Mouse (Mus musculus) A20 (cell line): ENCODE data around the gene Ube2k.
A peak's percentile ranks its signal among the peaks of the same experiment; 100 is the strongest.
"Not testable (repeated sequence)": the region's sequence is repeated elsewhere in the genome, so short reads cannot be mapped to it uniquely, and the experiment has no call there.

ENCODE experiments used
- DNase-seq: peaks from one replicate; pipeline ENCODE4 v3.0.0-alpha.2; 2011; ENCODE audit warnings: low read depth, low spot score

Gene Ube2k

DNA sequence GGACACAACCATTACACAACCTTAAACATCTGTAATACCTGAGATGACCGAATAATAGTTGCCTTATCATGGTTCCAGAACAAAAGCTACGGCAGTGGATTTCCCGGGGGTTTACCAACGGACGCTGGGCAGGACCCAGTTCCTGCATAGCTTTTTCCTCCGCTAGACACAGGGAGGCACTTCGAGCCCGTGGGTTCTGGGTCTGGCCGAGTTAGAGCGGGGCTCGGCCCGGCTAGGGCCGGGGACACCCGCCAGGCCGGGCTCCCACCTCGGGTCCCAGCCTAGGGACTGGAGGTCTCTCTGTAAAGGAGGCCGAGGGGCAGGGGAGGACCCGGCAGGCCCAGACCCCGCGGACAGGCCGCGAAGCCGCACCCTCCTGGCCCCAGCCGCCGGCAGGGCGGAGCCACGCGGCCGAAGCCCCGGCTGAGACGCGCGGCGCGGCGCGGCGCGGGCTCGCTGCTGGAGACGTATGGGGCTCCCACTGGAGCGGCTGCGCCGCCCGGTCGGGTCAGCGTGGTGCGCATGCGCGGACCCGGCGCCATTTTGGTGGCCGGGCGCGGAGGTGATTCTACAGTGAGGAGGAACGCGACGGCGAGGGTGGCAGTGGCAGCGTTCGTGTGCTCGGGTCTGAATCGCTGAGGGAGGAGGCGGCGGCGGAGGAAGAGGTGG, at the start of gene Ube2k, which contains the start of gene Smim14:
Gene Ube2k (plus strand): TSS at position 483 of the 669 bp plus-strand sequence.
Gene Smim14 (minus strand): TSS at position 434 of the 669 bp plus-strand sequence.
- peak; percentile 95 for DNase-seq

DNA sequence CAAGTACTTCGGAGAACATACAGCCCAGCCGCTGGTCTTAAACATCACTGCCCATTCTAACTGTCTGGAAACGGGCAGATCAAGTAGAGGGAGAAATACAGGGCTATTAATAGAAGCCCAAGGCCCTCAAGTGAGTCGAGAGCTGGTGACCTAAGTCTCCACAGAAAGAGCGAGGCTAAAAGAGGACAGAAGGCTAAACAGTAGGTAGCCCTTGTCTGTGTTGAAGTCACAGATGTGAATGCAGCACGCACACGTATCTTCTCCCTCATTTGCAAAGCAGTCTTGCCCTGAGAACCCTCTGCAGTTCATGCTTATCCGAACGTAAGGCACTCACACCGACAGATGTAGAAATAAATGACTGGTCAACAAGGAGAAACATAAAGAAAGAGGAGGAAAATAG, 49.7 kb upstream of the Ube2k start:
- DNase-seq: peak; percentile 87

DNA sequence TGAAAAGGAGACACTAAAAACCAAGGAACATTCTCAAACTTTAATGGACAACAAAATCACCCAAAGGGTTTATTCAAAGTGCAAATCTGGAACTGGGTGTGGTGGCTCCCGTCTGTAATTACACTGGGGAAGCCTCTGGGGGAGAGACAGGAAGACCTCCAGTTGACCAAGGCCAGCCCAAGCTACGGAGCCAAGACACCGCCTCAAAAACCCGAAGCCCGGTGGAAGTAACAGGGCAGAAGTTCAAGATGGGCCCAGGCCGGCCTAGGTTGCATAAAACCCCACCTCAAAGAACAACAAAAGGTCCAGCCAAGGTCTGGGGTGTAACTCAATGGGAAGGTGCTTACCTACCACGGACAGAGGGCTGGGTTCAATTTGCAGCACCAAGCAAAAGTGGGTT, 48.3 kb upstream of the Ube2k start:
- no peak for DNase-seq

DNA sequence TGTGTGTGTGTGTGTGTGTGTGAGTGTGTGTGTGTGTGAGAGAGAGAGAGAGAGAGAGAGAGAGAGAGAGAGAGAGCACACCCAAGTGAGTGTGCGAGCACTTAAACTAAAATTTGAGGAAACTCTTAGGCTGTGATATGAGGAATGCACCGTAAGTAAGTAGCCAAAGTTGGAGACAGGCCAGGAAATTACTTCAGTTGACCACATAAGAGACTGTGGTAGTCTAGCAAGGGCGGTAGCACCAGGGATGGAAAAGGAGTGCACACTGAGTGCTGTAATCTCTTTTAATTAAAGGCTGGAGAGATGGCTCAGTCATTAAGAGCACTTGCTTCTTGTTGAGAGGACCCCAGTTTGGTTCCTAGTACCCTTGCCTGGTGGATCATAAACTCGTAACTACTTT, 47.2 kb upstream of the Ube2k start:
- DNase-seq: peak; percentile 24

DNA sequence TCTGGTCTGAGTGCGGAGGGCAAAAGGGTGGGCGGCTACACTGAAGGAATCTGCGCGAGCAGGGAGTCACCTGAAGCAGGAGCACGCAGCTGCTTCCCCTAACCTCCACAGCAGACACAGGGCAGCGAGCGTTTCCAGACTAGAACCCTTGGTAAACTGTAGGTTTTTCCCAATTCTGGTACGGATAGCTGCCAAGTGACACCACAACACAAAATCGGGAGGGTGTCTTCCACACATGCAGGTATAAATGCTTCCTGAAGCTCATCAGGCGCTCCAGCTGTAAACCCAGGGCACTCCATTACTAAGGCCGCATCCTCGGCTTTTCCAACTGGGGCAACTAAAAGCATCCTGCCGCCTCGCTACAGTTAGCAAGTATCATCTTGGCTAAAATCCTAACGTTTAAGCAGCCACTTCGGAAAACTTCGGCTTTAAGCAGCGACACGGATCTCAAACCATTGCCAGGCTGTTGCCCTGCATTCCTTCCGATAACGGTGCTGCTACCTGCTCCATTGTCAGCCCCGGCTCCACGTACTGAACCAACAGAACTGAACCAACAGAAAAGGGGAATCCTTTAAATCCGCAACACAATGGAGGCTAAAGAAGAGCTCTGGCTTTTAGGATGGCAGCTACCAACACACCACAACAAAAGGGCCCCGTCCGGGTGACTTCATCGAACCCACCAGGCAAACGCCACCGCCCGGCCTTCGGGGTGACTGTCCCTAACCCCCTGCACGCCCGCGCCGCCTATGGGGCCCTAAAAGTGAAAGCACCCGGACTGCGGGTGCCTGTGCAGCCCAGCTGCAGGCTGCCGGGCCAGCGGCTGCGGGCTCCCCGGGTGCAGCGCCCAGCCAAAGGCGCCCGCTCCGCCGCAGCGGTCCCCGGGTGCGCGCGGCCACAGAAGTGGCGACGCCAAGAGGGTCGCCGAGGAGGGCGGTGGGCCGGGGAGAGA, 45.0 kb upstream of the Ube2k start:
- peak; percentile 90 for DNase-seq

DNA sequence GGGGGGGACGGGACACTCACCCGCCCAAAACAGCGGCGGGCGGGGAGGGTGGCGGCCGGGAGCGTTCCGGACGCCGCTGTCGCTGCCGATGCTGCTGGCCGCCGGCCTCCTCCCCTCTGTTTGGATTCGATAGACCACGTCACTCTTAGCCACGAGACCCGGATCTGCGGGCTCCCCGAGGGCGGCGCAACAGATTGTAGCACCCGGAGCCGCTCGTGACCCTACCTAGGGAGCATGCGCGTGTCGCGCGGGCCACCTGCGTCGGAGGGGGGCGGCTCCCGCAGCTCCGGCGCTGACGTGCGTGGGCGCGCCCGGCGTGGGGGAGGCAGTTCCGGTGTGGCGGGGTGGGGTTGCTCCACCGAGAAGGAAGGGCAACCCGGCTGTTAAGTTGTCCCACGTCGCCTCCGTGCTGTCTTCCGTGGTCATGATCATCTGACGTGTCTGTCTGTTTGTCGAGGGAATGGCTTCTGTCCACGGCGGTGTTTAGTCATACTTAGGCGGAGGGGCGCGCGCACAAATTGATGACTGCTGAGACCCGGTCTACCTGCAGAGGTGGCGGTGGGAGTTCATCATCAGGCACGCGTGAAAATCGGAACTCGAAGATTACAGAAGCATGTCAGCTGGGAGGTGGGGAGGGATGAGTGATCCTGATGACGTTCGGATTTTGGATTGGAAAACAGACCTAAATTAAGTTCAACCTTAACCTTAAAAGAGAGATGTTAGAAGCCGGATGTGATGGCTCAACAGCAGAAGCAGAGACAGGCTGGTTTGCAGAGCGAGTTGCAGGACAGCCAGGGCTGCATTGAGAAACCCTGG, 44.1 kb upstream of the Ube2k start, which contains the start of gene Gm43552:
Gene Gm43552 (minus strand): TSS at position 118 of the 816 bp plus-strand sequence.
- DNase-seq: peak; percentile 95

DNA sequence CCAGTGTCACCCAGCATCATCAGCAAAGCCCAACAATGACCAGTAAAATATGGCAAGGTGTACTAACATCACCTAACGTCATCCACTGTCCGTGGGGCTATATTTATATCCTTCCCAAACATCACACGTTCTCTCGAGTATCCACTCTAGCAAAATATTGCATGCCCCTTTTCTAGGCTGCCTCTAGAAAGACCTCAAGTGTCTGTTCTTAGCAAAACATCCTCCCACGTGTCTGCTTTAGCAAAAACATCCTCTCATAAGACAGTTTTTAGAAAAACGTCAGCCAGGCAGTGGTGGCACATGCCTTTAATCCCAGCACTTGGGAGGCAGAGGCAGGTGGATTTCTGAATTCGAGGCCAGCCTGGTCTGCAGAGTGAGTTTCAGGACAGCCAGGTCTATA, 36.8 kb upstream of the Ube2k start:
- DNase-seq: no peak

DNA sequence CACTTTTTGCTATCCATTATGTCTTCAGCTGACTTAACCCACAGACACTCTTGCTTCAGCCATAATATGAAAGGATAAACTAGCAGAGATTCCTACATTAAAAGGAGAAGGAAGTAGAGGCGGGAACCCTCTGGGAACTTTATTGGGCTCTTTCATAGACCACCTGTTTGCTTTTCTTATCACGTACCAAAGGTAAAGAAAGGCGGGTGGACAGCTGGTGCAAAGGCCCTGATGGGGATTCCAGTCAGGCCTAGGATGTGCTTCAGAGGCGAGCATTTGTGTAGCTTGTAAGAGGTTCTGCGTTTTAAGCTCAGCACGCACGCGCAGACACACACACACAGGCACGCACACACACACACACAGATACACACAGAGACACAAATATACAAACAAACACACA, 35.6 kb upstream of the Ube2k start:
- DNase-seq: no peak

DNA sequence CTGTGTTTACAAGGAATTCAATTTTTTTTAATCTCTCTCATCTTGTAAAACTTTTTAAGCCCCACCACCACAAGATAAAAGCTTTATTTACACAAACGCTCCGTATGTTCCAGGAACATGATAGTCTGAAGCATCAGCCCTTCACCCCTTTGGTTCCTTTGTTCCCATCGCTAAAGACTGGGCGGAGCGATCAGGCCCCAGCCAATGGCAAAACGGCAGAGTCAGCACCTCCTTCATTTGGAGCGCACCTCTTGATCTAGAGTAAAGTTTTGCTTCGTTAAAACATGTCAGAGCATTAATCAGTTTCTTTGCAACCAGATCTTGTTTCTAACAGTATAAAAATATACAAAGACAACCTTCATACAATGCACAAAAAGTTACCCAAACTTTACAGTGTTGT, 31.2 kb upstream of the Ube2k start:
- no peak for DNase-seq

DNA sequence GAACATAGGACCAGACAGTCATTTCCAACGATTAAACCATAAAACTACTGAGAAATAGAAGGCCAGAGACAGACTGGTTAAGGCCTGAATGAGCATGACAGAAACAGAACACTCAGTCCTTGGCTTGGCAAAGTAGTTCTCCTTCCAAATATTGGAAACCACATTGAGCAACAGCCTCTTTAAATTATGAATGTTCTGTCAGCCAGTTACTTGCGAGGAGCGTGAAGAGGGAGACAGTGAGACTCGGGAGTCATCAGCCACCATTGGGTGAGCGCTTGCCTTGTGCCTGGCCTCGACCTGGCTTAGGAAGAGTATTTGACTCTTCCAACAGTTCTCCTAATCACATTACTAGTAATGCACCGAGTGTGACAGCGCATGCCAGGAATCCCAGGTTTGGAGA, 28.6 kb upstream of the Ube2k start:
- DNase-seq: no peak

DNA sequence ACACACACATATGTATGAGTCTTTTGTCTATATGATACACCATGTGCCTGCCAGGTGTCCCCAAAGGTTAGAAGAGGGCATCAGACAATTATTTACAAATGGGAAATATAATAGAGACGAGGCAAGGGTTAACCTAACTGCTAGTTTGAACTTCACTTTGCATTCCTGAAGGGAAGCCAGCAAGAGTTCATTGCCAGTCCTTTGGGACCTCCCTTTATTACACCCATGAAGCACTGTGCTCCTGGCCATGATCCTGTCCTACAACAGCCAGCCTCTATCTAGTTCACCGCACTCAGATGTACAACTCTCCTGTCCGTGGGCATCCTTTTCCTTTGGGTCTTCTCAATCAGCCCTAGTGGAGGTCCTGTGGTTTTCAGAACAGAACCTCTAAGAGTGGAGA, 23.5 kb upstream of the Ube2k start:
- no peak for DNase-seq

DNA sequence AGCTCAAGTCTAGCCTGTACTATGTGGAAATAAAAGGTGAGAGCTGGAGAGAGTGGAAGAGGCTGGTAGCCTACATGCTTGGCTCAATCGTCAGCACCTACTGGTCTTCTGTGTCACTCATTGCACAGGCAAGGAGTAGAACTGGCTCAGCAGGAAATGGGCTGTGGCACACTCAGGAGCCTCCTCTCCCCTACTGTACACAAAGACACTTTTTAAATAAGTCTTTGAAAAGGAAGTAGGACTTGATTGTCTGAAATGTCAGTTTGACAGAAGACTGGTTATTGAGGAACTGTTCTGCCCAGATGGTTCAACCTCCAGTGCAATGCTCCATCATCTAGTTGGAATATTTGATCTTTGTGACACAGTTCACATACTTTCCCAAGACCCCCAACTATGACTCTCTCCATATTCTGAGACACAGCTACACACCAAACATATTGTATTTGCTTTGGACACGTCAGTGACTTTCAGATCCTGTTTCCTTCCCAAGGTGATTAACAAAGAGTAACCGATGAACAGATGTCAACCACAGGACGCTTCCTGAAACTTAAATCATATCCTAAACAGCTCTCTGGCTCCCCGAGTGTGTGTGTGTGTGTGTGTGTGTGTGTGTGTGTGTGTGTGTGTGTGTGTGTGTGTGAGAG, 22.3 kb upstream of the Ube2k start:
- DNase-seq: peak; percentile 90

DNA sequence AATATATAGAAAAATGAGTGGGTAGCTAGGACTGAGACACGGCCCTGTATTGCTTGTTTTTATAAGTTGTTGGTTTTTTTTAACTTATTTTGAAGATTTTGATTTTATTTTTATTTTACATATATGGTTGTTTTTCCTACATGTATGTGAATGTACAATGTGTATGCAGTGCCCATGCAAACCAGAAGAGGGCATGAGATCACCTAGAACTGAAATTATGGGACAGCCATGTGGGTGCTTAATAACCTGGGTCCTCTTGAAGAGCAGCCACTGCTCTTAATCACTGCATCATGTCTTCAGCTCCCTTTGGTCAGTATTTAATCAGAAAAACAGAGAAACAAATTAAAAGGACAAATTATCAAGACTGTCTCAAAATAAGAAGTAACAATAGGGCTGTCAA, 15.2 kb upstream of the Ube2k start:
- DNase-seq: peak; percentile 73

DNA sequence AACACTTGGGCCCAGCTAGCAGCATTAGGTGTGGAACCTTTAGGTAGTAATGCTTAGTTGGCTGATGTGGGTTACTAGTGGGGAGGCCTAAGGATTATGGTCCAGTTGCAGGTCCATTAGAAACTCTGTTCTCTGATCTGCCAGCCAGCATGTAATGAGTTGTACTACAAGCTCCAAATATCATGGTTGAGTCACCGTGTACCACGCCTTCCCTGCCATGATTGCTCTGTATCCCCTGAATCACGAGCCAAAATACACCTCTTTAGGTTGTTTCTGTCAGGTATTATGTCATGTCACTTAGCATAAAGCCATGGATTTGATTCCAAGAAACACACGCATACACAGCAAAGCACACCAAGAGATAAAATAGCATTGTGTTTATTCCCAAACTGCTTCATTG, 12.2 kb upstream of the Ube2k start:
- no peak for DNase-seq

DNA sequence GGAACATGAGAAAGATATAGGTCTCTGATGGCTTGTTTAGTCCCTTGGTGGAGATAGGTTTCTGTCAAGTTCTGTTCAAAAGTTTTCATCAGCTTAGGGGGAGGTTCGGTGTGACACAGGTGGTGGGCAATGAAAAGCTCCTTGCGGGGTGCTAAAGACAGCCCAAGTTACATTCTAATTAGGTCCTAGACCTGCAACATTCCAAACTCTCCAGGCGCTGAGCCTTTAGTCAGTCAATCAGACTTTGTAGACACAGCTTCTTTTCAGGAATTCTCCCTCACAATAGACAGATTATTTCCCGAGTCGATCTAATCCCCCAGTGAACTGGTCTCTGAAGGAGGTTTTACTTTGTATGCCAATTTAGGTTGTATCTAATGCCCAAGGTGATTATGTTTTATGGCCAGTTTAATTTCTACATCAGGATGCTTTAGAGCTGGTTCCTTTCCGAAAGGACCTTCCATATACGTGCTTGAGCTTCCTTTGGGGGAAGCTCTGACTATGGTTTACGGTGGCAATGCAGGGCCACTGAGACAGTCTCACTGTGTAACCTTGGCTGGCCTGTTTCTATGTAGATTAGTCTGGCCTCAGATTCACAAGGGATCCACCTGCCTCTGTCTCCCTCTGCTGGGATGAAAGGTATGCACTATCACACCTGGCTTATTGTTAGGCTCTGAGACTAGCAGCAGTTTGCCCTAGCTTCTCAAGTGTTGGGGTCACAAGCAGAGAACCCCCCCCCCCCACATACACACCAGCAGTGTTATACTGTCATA, 11.2 kb upstream of the Ube2k start:
- peak; percentile 54 for DNase-seq

DNA sequence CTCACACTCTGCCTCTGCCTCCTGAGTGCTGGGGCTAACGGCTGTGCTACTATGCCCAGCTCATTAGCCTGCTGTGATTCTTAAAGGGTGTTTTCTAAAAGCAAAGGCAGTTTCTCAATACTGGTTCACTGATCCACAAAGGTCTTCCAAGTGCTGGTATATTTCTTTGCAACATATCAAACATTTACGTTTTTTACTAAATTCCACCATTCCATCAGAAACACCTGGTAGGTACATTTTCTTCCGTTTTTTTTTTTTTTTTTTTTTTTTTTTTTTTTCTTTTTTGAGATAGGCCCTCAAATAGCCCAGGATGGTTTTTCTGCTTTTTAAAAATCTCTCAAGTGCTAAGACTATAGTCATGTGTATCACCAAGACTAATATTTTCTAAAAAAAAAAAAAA, 5.8 kb upstream of the Ube2k start:
- no peak for DNase-seq

DNA sequence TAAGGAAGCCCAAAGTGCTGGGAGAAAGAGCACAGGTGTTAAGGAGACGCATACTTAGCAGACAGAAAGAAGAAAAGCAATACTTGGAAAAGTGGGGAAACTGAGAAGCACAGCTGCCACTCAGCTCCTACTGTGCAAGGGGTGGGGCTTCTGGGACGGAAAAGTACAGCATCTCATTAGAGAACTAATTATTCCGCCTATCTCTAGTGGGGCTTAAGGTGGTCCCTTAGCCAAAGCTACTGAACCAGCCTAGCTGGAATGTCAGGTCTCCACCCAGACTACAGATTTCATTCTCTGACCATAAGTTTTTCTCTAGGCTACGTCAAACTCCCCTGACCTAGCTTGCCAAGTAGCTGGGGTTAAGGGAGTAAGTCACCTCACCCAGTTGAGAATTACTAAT, 2.5 kb upstream of the Ube2k start:
- DNase-seq: no peak

DNA sequence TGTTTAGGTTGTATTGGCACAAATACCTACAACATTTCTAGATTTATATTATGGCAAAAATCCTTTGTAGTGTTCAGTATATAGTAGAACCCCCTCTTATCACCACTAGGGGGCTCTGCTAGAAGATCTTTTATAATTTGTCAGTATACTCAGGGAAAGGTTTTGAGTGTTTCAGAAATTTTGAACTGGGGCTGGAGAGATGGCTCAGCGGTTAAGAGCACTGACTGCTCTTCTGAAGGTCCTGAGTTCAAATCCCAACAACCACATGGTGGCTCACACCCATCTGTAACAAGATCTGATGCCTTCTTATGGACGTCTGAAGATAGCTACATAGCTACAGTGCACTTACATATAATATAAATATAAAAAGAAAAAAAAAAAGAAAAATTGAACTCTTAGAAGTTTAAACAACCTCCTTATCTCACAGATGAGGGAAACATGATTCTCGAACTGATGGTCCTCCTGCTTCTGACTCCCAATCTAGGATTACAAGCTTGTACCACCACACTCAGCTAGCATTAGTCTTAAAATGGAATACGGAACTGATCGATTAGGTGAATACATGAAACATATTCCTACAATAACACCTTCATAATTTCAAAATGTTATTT, 1.5 kb upstream of the Ube2k start:
- DNase-seq: peak; percentile 80

DNA sequence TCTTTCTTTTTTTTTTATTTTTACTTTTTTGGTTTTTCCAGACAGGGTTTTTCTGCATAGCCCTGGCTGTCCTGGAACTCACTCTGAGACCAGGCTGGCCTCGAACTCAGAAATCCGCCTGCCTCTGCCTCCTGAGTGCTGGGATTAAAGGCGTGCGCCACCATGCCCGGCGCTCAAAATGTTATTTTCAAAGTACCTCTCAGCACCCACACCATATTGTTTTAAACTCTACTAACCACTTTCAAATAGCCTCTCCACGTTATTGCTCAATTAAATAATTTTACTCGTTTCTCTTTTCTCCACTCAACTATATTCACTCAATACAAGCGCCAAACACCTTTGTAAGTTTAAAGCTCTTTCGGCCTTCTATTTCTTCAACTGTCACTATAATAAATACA, 966 bp upstream of the Ube2k start:
- DNase-seq: not testable (repeated sequence)

DNA sequence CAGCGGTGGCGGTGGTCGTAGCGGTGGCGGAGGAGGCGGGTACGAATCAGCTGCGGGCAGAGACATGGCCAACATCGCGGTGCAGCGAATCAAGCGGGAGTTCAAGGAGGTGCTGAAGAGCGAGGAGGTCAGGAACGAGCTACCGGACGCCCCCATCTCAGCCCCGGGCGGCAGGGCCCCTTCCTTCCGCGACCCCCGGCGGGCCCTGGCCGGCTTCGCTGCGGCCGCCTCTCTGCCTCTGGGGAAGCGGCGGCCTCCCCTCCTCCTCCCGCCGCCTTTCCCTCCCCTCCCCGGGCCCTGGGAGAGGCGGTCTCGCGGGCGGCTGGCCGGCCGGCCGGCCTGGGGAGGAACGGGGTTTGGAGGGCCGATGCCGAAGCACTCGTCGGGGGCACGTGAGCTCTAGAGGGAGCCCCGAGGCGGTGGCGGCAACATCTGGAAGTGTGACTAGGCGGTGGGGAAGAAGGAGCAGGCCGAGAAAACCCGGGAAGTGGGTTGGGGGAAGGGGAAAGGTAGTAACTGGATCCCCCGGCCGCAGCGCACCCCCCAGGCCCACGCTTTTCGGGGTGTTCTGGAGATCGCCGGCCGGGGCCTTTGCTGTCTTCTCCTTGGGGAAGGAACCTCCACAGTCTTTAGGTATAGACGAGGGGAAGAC, 513 bp downstream of the Ube2k start:
- DNase-seq: no peak
